Mouse (Mus musculus) heart, adult 2 months (tissue): ENCODE results near the gene Dbp. TPM values are rescaled to one million over a fixed set of nuclear protein-coding genes. Genes with fewer than 3 reads are reported as not detected.

Source experiments
- DNase-seq, 2 experiments: peaks; one replicate each; pipeline ENCODE4 v3.0.0; 2021
- H3K27ac ChIP-seq: fragments of 200-600 bp; 2 replicates; pipeline ENCODE4 v1.8.1; 2022
- H3K27me3 ChIP-seq: fragments of 200-500 bp; 2 replicates; pipeline ENCODE4 v1.6.1; 2012; ENCODE audit warnings: mild to moderate bottlenecking, low read length, inconsistent platforms, mixed read lengths; ENCODE audit not compliant: control insufficient read depth, insufficient read depth
- H3K36me3 ChIP-seq: fragments of 200-500 bp; 2 replicates; pipeline ENCODE4 v1.6.1; 2012; ENCODE audit warnings: low read length, inconsistent platforms; ENCODE audit not compliant: control insufficient read depth, insufficient read depth
- H3K4me1 ChIP-seq: fragments of 200-500 bp; 2 replicates; pipeline ENCODE4 v1.6.1; 2011; ENCODE audit warnings: low read length; ENCODE audit not compliant: control insufficient read depth, insufficient read depth
- H3K4me3 ChIP-seq: fragments of 200-600 bp; 2 replicates; pipeline ENCODE4 v1.8.1; 2022
- H3K79me2 ChIP-seq: fragments of 200-500 bp; replicated peaks from 2 replicates; pipeline ENCODE4 v1.6.1; 2012; ENCODE audit warnings: mild to moderate bottlenecking, inconsistent platforms, low read length, moderate library complexity, mixed read lengths; ENCODE audit not compliant: control insufficient read depth, insufficient read depth
- H3K9ac ChIP-seq: fragments of 200-500 bp; 2 replicates; pipeline ENCODE4 v1.6.1; 2012; ENCODE audit warnings: low read depth, mild to moderate bottlenecking, control low read depth, inconsistent platforms, low read length, mixed read lengths
- CTCF ChIP-seq: fragments of 200-600 bp; IDR thresholded peaks from 2 replicates; pipeline ENCODE4 v1.8.1; 2022; ENCODE audit warnings: antibody characterized with exemption, mild to moderate bottlenecking, moderate library complexity
- EP300 ChIP-seq: fragments of 200-500 bp; IDR thresholded peaks from 2 replicates; pipeline ENCODE4 v1.6.1; 2011; ENCODE audit warnings: low read depth, low read length, control low read depth; ENCODE audit not compliant: insufficient read depth
- POLR2A ChIP-seq: fragments of 200-500 bp; IDR thresholded peaks from 2 replicates; pipeline ENCODE4 v1.6.1; 2011; ENCODE audit warnings: mild to moderate bottlenecking, low read depth, low read length, control low read depth; ENCODE audit not compliant: insufficient read depth
- WGBS: fragments of 180-500 bp; shearing (Covaris S2); methylation state at CpG from one replicate; pipeline ENCODE4 v1.1.7; 2018; 5-methylcytosine and 5-hydroxymethylcytosine counted together
- intact Hi-C: fragments of 180-260 bp; cut with DNase I; formaldehyde crosslinking; loops from one replicate; pipeline ENCODE4 v1.15.1; 2025
- polyA plus RNA-seq: library from polyadenylated mRNA; depleted of rRNA; stranded (reverse); fragments of >200 nt; gene quantifications from 2 replicates; pipeline ENCODE4 v1.2.3, GENCODE M21; 2012
- total RNA-seq, 2 experiments: library from RNA; stranded (reverse); gene quantifications; 2 replicates each; pipeline ENCODE4 v1.2.3; 2021

Dbp gene
- total and polyA plus RNA-seq, 3 experiments: 6.4 to 134 (median 93.6) TPM

GRCm38 (mm10) chr7:45667761-45668160 is 37.1 kb upstream of the Dbp start:
- Histone ChIP-seq H3K36me3 (no peaks in the 10 kb centered on the region), H3K79me2 (no peaks in the 10 kb centered on the region), H3K9ac (no peak overlapping the region), H3K4me3 (no peak overlapping the region), H3K27me3 (no peaks in the 10 kb centered on the region), H3K4me1 (no peaks in the 10 kb centered on the region), H3K27ac (no peak overlapping the region)
- intact Hi-C loops: no loop called here
- no peak for DNase-seq
- TF ChIP-seq POLR2A (no peak), CTCF (no peak), EP300 (no peak)
- WGBS: 75% methylated on average over 14 of the region's 14 CpGs

GRCm38 (mm10) chr7:45668921-45669320 is 36.0 kb upstream of the Dbp start:
- TF ChIP-seq CTCF (peak; percentile 59), EP300 (no peak)
- H3K27me3 ChIP-seq: no peaks in the 10 kb centered on the region
- no peaks in the 10 kb centered on the region for H3K4me1 ChIP-seq
- no peak overlapping the region for H3K4me3 ChIP-seq
- no peaks in the 10 kb centered on the region for H3K79me2 ChIP-seq
- DNase-seq: no peak
- H3K36me3 ChIP-seq: no peaks in the 10 kb centered on the region
- no peak overlapping the region for H3K27ac ChIP-seq
- 96% methylated on average over 9 of the region's 9 CpGs for WGBS
- intact Hi-C loops: no loop called here
- H3K9ac ChIP-seq: no peak overlapping the region

GRCm38 (mm10) chr7:45677627-45678295 is 27.1 kb upstream of the Dbp start:
- Histone ChIP-seq H3K79me2 (no peaks in the 10 kb centered on the region), H3K9ac (no peak overlapping the region), H3K4me1 (peaks cover 19% of the 10 kb centered on the region), H3K36me3 (no peaks in the 10 kb centered on the region), H3K27ac (no peak overlapping the region), H3K4me3 (no peak overlapping the region), H3K27me3 (no peaks in the 10 kb centered on the region)
- intact Hi-C loops: no loop called here
- no peak for DNase-seq
- no peak for TF ChIP-seq POLR2A
- TF ChIP-seq EP300: no peak
- no peak for TF ChIP-seq CTCF
- WGBS: 87% methylated on average over 7 of the region's 7 CpGs

- Histone ChIP-seq H3K27ac (no peak overlapping the region), H3K36me3 (no peaks in the 10 kb centered on the region), H3K79me2 (no peaks in the 10 kb centered on the region), H3K4me3 (no peak overlapping the region), H3K27me3 (no peaks in the 10 kb centered on the region), H3K9ac (no peak overlapping the region), H3K4me1 (peaks cover 19% of the 10 kb centered on the region)
- intact Hi-C loops: no loop called here
- no peak for TF ChIP-seq EP300
- TF ChIP-seq CTCF: no peak
- TF ChIP-seq POLR2A: no peak
- WGBS: 91% methylated on average over 14 of the region's 14 CpGs
- DNase-seq: no peak
Measured at GRCm38 (mm10) chr7:45678513-45678912, 26.4 kb upstream of the Dbp start.

GRCm38 (mm10) chr7:45679966-45680621 is 24.8 kb upstream of the Dbp start:
- Histone ChIP-seq H3K27ac (peak overlapping the region; percentile 93), H3K79me2 (no peaks in the 10 kb centered on the region), H3K27me3 (no peaks in the 10 kb centered on the region), H3K4me3 (no peak overlapping the region), H3K9ac (0 out of 2 replicates have a peak overlapping the region, but pooled peaks have one; percentile 1), H3K4me1 (peaks cover 19% of the 10 kb centered on the region), H3K36me3 (no peaks in the 10 kb centered on the region)
- no peak for TF ChIP-seq CTCF
- peak; percentile 89; the same call in 1 of the 2 replicates for TF ChIP-seq EP300
- peak; percentile 61 for TF ChIP-seq POLR2A
- DNase-seq: peak; percentile 62 to 77
- 33% methylated on average over 14 of the region's 14 CpGs for WGBS
- intact Hi-C loops: loop anchor here (5.0 to 10.0 kb wide), 2 partner anchors 38 to 125 kb away; partner anchors contain the start of gene Hsd17b14
